23 mouse cellular contexts compared by ENCODE assay signal in the genomic region with DNA sequence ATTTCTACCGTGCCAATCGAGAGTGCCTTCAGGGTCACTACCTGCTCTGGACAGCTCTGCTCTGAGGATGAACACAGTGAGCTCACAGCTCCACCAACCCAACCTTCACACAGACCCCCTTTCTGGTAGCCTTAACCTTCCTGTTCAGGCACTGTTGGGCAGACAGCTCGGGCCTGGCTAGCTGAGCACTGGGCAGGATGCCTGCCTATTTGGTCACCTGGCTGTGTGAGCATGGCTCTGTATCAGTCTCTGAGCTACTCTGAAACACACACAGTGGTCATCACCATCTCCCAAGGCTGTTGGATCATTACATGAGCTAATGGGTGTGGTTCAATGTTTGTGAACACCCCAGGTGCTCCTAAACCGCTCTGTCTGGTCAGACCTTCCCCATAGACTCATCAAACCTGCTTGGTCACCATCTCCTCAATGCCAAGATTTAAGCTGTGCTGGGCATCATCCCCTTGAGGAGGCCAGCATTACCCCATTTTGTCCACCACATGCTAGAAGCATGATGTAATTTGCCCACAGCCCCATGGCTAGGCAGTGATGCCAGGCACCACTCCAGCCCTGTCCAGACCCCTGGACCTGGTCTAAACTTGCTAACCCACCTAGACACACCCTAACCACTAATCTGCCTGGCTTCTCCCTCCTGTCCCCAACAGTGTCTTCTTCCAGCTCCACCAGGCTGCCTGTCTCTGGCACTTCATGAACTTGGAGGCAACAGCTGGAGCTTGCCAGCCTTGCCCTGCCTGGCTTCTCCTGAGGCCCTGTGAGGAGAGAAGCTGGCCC. TPM values are rescaled to one million over a fixed set of nuclear protein-coding genes. Genes with fewer than 3 reads are reported as not detected.
DNase-seq lines count a peak whose midpoint lies in the region; ATAC-seq lines count a peak whose summit lies in the region.
"Had no signal": no experiment of that assay in that cellular context is flagged by ENCODE, and none has a peak within 500 bp of the region (broad histone marks: within the 10 kb centered on the region; RNA-seq: fewer than 3 reads in every experiment).

No protein-coding gene starts in this region.

- peaks cover 58% of the 10 kb centered on the region for H3K4me1 ChIP-seq in embryonic facial prominence, embryonic 15.5 days
- peaks cover 21% of the 10 kb centered on the region for H3K4me1 ChIP-seq in embryonic facial prominence, embryonic 10.5 days
- H3K4me1 ChIP-seq in hindbrain, embryonic 13.5 days (replicated peaks) = peaks cover 85% of the 10 kb centered on the region
- H3K4me1 ChIP-seq in hindbrain, embryonic 12.5 days = peaks cover 51% of the 10 kb centered on the region
- H3K4me1 ChIP-seq in neural tube, embryonic 13.5 days (replicated peaks) = peaks cover 83% of the 10 kb centered on the region
- peaks cover 55% of the 10 kb centered on the region for H3K4me1 ChIP-seq in neural tube, embryonic 15.5 days

- H3K27ac ChIP-seq in embryonic facial prominence, embryonic 15.5 days (replicated peaks) = peak overlapping the region; percentile 44; the same call in 1 of the 2 replicates
- H3K27ac ChIP-seq in embryonic facial prominence, embryonic 10.5 days (replicated peaks) = no peak overlapping the region
- H3K27ac ChIP-seq in hindbrain, embryonic 13.5 days = peak overlapping the region; percentile 55; the same call in 1 of the 2 replicates
- H3K27ac ChIP-seq in hindbrain, embryonic 12.5 days = no peak overlapping the region
- H3K27ac ChIP-seq in neural tube, embryonic 13.5 days (replicated peaks) = peak overlapping the region; percentile 52; the same call in 1 of the 2 replicates
- H3K27ac ChIP-seq in neural tube, embryonic 15.5 days (replicated peaks) = no peak overlapping the region
- H3K27ac ChIP-seq: gastrocnemius, adult 2 months; heart, embryonic 13.5 days; kidney, postnatal 0 days; liver, embryonic 14.5 days; midbrain, embryonic 15.5 days had no signal

- H3K9ac ChIP-seq in embryonic facial prominence, embryonic 15.5 days = no peak overlapping the region
- no peak overlapping the region for H3K9ac ChIP-seq in hindbrain, embryonic 13.5 days
- H3K9ac ChIP-seq in hindbrain, embryonic 12.5 days = no peak overlapping the region
- H3K9ac ChIP-seq in neural tube, embryonic 13.5 days = no peak overlapping the region
- no peak overlapping the region for H3K9ac ChIP-seq in neural tube, embryonic 15.5 days (replicated peaks)
- H3K9ac ChIP-seq: heart, embryonic 13.5 days; liver, embryonic 14.5 days; midbrain, embryonic 15.5 days had no signal

- no peak overlapping the region for H3K4me3 ChIP-seq in embryonic facial prominence, embryonic 15.5 days (replicated peaks)
- H3K4me3 ChIP-seq in embryonic facial prominence, embryonic 10.5 days = no peak overlapping the region
- no peak overlapping the region for H3K4me3 ChIP-seq in hindbrain, embryonic 13.5 days
- no peak overlapping the region for H3K4me3 ChIP-seq in hindbrain, embryonic 12.5 days
- H3K4me3 ChIP-seq in neural tube, embryonic 13.5 days = no peak overlapping the region
- H3K4me3 ChIP-seq in neural tube, embryonic 15.5 days (replicated peaks) = no peak overlapping the region
- H3K4me3 ChIP-seq: gastrocnemius, adult 2 months; heart, embryonic 13.5 days; midbrain, embryonic 15.5 days had no signal

- no peak for ATAC-seq in embryonic facial prominence, embryonic 15.5 days (ENCODE audit: insufficient number of reproducible peaks, low FRiP score, low TSS enrichment, low read depth)
- no peak for ATAC-seq in hindbrain, embryonic 13.5 days (ENCODE audit: low FRiP score)
- ATAC-seq in hindbrain, embryonic 12.5 days (ENCODE audit: low FRiP score) = no peak
- no peak for ATAC-seq in neural tube, embryonic 13.5 days (ENCODE audit: low read depth)
- no peak for ATAC-seq in neural tube, embryonic 15.5 days (ENCODE audit: low FRiP score)
- ATAC-seq: CD4-positive, CD25-positive, alpha-beta regulatory T cell, adult 4 months; inflammation-experienced regulatory T-cells, adult 6 months; midbrain, embryonic 15.5 days had no signal

- H3K4me2 ChIP-seq in embryonic facial prominence, embryonic 15.5 days (replicated peaks) = no peak overlapping the region
- H3K4me2 ChIP-seq in hindbrain, embryonic 13.5 days = no peak overlapping the region
- no peak overlapping the region for H3K4me2 ChIP-seq in hindbrain, embryonic 12.5 days (replicated peaks)
- 0 out of 2 replicates have a peak overlapping the region, but pooled peaks have one; percentile 58 for H3K4me2 ChIP-seq in neural tube, embryonic 13.5 days
- H3K4me2 ChIP-seq in neural tube, embryonic 15.5 days = no peak overlapping the region
- H3K4me2 ChIP-seq: heart, embryonic 13.5 days; midbrain, embryonic 15.5 days had no signal

- no peaks in the 10 kb centered on the region for H3K9me3 ChIP-seq in embryonic facial prominence, embryonic 15.5 days (replicated peaks)
- no peaks in the 10 kb centered on the region for H3K9me3 ChIP-seq in embryonic facial prominence, embryonic 10.5 days
- no peaks in the 10 kb centered on the region for H3K9me3 ChIP-seq in hindbrain, embryonic 13.5 days
- no peaks in the 10 kb centered on the region for H3K9me3 ChIP-seq in hindbrain, embryonic 12.5 days (replicated peaks)
- H3K9me3 ChIP-seq in neural tube, embryonic 13.5 days = no peaks in the 10 kb centered on the region
- H3K9me3 ChIP-seq in neural tube, embryonic 15.5 days (replicated peaks) = no peaks in the 10 kb centered on the region
- H3K9me3 ChIP-seq: heart, embryonic 13.5 days; midbrain, embryonic 15.5 days had no signal

- DNase-seq in embryonic facial prominence, embryonic 10.5 days (ENCODE audit: low spot score) = no peak
- DNase-seq in heart, adult 18-20 months = no peak
- DNase-seq: adrenal gland, postnatal 25 days; cerebellum, adult 11-12 months; gastrocnemius, adult 2 months; liver; lung, adult 2 months; lung, postnatal 10 days; thymus, adult 2 months; thymus, postnatal 36 days had no signal

- WGBS in embryonic facial prominence, embryonic 15.5 days = 63% methylated on average over 4 of the region's 4 CpGs
- 72% methylated on average over 4 of the region's 4 CpGs for WGBS in embryonic facial prominence, embryonic 10.5 days
- 72% methylated on average over 4 of the region's 4 CpGs for WGBS in hindbrain, embryonic 13.5 days
- 63% methylated on average over 4 of the region's 4 CpGs for WGBS in hindbrain, embryonic 12.5 days
- 69% methylated on average over 4 of the region's 4 CpGs for WGBS in neural tube, embryonic 13.5 days
- 56% methylated on average over 4 of the region's 4 CpGs for WGBS in neural tube, embryonic 15.5 days

- peaks cover 78% of the 10 kb centered on the region for H3K27me3 ChIP-seq in embryonic facial prominence, embryonic 15.5 days
- H3K27me3 ChIP-seq in embryonic facial prominence, embryonic 10.5 days (replicated peaks; ENCODE audit: low read depth, poor library complexity, severe bottlenecking) = peaks cover 100% of the 10 kb centered on the region
- H3K27me3 ChIP-seq in hindbrain, embryonic 13.5 days = peaks cover 88% of the 10 kb centered on the region
- peaks cover 86% of the 10 kb centered on the region for H3K27me3 ChIP-seq in hindbrain, embryonic 12.5 days
- H3K27me3 ChIP-seq in neural tube, embryonic 13.5 days = peaks cover 91% of the 10 kb centered on the region
- peaks cover 64% of the 10 kb centered on the region for H3K27me3 ChIP-seq in neural tube, embryonic 15.5 days (replicated peaks)

- H3K36me3 ChIP-seq in embryonic facial prominence, embryonic 15.5 days = no peaks in the 10 kb centered on the region
- H3K36me3 ChIP-seq in embryonic facial prominence, embryonic 10.5 days (replicated peaks) = no peaks in the 10 kb centered on the region
- H3K36me3 ChIP-seq in hindbrain, embryonic 13.5 days = no peaks in the 10 kb centered on the region
- H3K36me3 ChIP-seq in hindbrain, embryonic 12.5 days = no peaks in the 10 kb centered on the region
- H3K36me3 ChIP-seq in neural tube, embryonic 13.5 days = no peaks in the 10 kb centered on the region; the same call in 1 of the 2 replicates
- no peaks in the 10 kb centered on the region for H3K36me3 ChIP-seq in neural tube, embryonic 15.5 days
- H3K36me3 ChIP-seq: heart, embryonic 13.5 days; midbrain, embryonic 15.5 days had no signal

RNA-seq across cellular contexts. Expression of a gene that starts 16.8 kb away (rescaled TPM):
- 0.95 and 1.0 TPM in 2 replicates for polyA plus RNA-seq in embryonic facial prominence, embryonic 15.5 days (2015; fragmentation: Nextera tagmentation; extraction: Ambion mirVana)
- 0.05 and 0.21 TPM in 2 replicates for polyA plus RNA-seq in embryonic facial prominence, embryonic 10.5 days (2016; fragmentation: Nextera tagmentation; extraction: Ambion mirVana)
- polyA plus RNA-seq in hindbrain, embryonic 13.5 days (2015; fragmentation: Nextera tagmentation; extraction: Ambion mirVana) = 0.73 and 0.83 TPM in 2 replicates
- polyA plus RNA-seq in hindbrain, embryonic 12.5 days (2016; fragmentation: Nextera tagmentation; extraction: Ambion mirVana) = 0.48 and 0.90 TPM in 2 replicates
- polyA plus RNA-seq in neural tube, embryonic 13.5 days (2015; fragmentation: Nextera tagmentation; extraction: Ambion mirVana) = 0.62 and 1.0 TPM in 2 replicates
- 0.63 and 1.0 TPM in 2 replicates for polyA plus RNA-seq in neural tube, embryonic 15.5 days (2015; fragmentation: Nextera tagmentation; extraction: Ambion mirVana)
- total RNA-seq in heart, adult 18-20 months (2021) = 1 to 10 TPM; 2.2 to 2.7 TPM
- total RNA-seq: common myeloid progenitor, adult 5-6 weeks; hematopoietic stem cell, adult 5-6 weeks had no signal
- polyA plus RNA-seq: CD4-positive, CD25-positive, alpha-beta regulatory T cell, adult 4 months; heart, embryonic 13.5 days; inflammation-experienced regulatory T-cells, adult 6 months had no signal

Comparison
In these comparisons a context has a peak if more than half of its experiments do, and no peak if none do; other contexts are left out.
1. H3K27ac ChIP-seq: peak in embryonic facial prominence, embryonic 15.5 days (single experiment), hindbrain, embryonic 13.5 days (single experiment) and neural tube, embryonic 13.5 days (single experiment); none in embryonic facial prominence, embryonic 10.5 days (single experiment), hindbrain, embryonic 12.5 days (single experiment) and neural tube, embryonic 15.5 days (single experiment).